Mouse (Mus musculus) lung, postnatal 0 days (tissue): ENCODE measurements at regions not wholly inside any gene's neighbourhood (a gene's known extent, or its start where the extent isn't known, plus 50 kb on each side); places are given as distances from the start of the nearest gene placed in this dataset.

ENCODE experiments used
- CTCF ChIP-seq: IDR thresholded peaks from 2 replicates; pipeline ENCODE4 v1.5.1; 2016; ENCODE audit warnings: antibody characterized with exemption, mild to moderate bottlenecking
- EP300 ChIP-seq: IDR thresholded peaks from 2 replicates; pipeline ENCODE4 v1.6.1; 2016; ENCODE audit warnings: antibody characterized with exemption, mild to moderate bottlenecking, control low read depth

DNA sequence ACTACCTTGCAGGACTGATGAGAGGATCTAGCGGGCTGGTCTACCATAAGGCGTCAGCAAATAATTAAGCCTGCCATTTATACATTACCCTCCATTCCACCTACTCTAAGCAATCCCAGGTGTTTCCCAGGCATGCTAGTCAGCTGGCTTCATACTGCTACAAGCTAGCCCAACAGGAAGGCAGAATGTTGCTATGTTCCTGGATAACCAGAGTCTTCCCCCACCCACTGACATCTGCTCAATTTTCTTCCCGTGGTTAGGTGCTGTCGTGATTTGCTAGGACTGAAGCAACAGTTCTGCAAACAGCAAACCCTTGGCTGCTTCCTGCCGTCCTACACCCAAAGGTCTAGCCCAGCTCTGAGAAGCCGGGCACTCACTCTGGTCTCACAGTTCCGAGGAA, 131.6 kb downstream of the Rpl14 start:
- TF ChIP-seq CTCF (no peak), EP300 (no peak)
